Mouse (Mus musculus) testis, adult 2 months (tissue): ENCODE data around the gene Olfr11. TPM values are rescaled to one million over a fixed set of nuclear protein-coding genes. Genes with fewer than 3 reads are reported as not detected.

Experiments
- H3K27ac ChIP-seq: fragments of 200-500 bp; 2 replicates; pipeline ENCODE4 v1.5.1; 2012; ENCODE audit warnings: low read depth, low read length; ENCODE audit not compliant: control insufficient read depth, insufficient read depth
- H3K27me3 ChIP-seq: fragments of 200-500 bp; 2 replicates; pipeline ENCODE4 v1.6.1; 2012; ENCODE audit warnings: mild to moderate bottlenecking, low read length, moderate library complexity; ENCODE audit not compliant: control insufficient read depth, insufficient read depth
- H3K36me3 ChIP-seq: fragments of 200-500 bp; 2 replicates; pipeline ENCODE4 v1.6.1; 2012; ENCODE audit warnings: mild to moderate bottlenecking, low read length; ENCODE audit not compliant: control insufficient read depth, insufficient read depth
- H3K4me1 ChIP-seq: fragments of 200-500 bp; 2 replicates; pipeline ENCODE4 v1.6.1; 2012; ENCODE audit warnings: low read length; ENCODE audit not compliant: control insufficient read depth, insufficient read depth
- H3K4me3 ChIP-seq: fragments of 200-500 bp; 2 replicates; pipeline ENCODE4 v1.5.1; 2012; ENCODE audit warnings: low read depth, mild to moderate bottlenecking, low read length, moderate library complexity, mixed read lengths; ENCODE audit not compliant: control insufficient read depth
- CTCF ChIP-seq: fragments of 200-500 bp; IDR thresholded peaks from 2 replicates; pipeline ENCODE4 v1.5.1; 2012; ENCODE audit warnings: low read depth, mild to moderate bottlenecking, inconsistent platforms, low read length, moderate library complexity; ENCODE audit not compliant: control insufficient read depth, insufficient read depth, insufficient replicate concordance
- POLR2A ChIP-seq: fragments of 200-500 bp; IDR thresholded peaks from 2 replicates; pipeline ENCODE4 v1.6.1; 2012; ENCODE audit warnings: low read depth, mild to moderate bottlenecking, inconsistent platforms, low read length, moderate library complexity; ENCODE audit not compliant: control insufficient read depth
- polyA plus RNA-seq: library from polyadenylated mRNA; depleted of rRNA; stranded (reverse); fragments of >200 nt; gene quantifications from 2 replicates; pipeline ENCODE4 v1.2.3, GENCODE M21; 2012; rRNA removed

The Olfr11 gene
- 0.04 TPM in 1 of 2 replicates, not detected in the other for polyA plus RNA-seq

- Histone ChIP-seq H3K36me3 (no peaks in the 10 kb centered on the region), H3K4me3 (no peak within 1 kb of the TSS), H3K27me3 (no peaks in the 10 kb centered on the region), H3K4me1 (no peaks in the 10 kb centered on the region), H3K27ac (no peak within 1 kb of the TSS)
- TF ChIP-seq POLR2A: no peak
- no peak for TF ChIP-seq CTCF
Observed at GRCm38 (mm10) chr13:21642418-21642817, at the start of gene Olfr11. Olfr11 (minus strand) TSS chr13:21642518.

- no peaks in the 10 kb centered on the region for H3K36me3 ChIP-seq
- H3K27ac ChIP-seq: no peak within 1 kb of the TSS
- H3K4me1 ChIP-seq: no peaks in the 10 kb centered on the region
- TF ChIP-seq CTCF (no peak), POLR2A (no peak)
- H3K27me3 ChIP-seq: no peaks in the 10 kb centered on the region
- no peak within 1 kb of the TSS for H3K4me3 ChIP-seq
Observed at GRCm38 (mm10) chr13:21677305-21677704, 35.0 kb upstream of the Olfr11 start, which contains the start of gene Olfr1360. Olfr1360 (minus strand) TSS chr13:21677405.

GRCm38 (mm10) chr13:21663286-21663685 is 21.0 kb upstream of the Olfr11 start, which contains the start of gene Olfr1361:
Olfr1361 (minus strand) TSS chr13:21663386.
- TF ChIP-seq POLR2A: no peak
- TF ChIP-seq CTCF: no peak
- Histone ChIP-seq H3K27ac (no peak within 1 kb of the TSS), H3K4me3 (no peak within 1 kb of the TSS), H3K4me1 (no peaks in the 10 kb centered on the region), H3K36me3 (no peaks in the 10 kb centered on the region), H3K27me3 (no peaks in the 10 kb centered on the region)

- TF ChIP-seq CTCF: no peak
- Histone ChIP-seq H3K4me1 (no peaks in the 10 kb centered on the region), H3K27me3 (no peaks in the 10 kb centered on the region), H3K36me3 (no peaks in the 10 kb centered on the region), H3K4me3 (no peak within 1 kb of the TSS), H3K27ac (no peak within 1 kb of the TSS)
Observed at GRCm38 (mm10) chr13:21613922-21614321, 28.4 kb downstream of the Olfr11 start, which contains the start of gene Olfr1362. Olfr1362 (minus strand) TSS chr13:21614022.

GRCm38 (mm10) chr13:21591618-21592017 is 50.7 kb downstream of the Olfr11 start:
- no peak for TF ChIP-seq CTCF
- no peak for TF ChIP-seq POLR2A
- H3K4me3 ChIP-seq: no peak overlapping the region
- no peaks in the 10 kb centered on the region for H3K36me3 ChIP-seq
- no peaks in the 10 kb centered on the region for H3K4me1 ChIP-seq
- H3K27ac ChIP-seq: no peak overlapping the region
- H3K27me3 ChIP-seq: no peaks in the 10 kb centered on the region

Other genes with a start within 250 kb of the Olfr11 start
- gene Zkscan3, start 239.8 kb downstream of the Olfr11 start, polyA plus RNA-seq: 9.3 and 10.2 TPM in 2 replicates
- gene Pgbd1, start 201.5 kb downstream of the Olfr11 start, polyA plus RNA-seq: 5.2 and 5.5 TPM in 2 replicates
- gene Zscan26, start 188.8 kb downstream of the Olfr11 start, polyA plus RNA-seq: 4.9 and 5.2 TPM in 2 replicates
- gene Nkapl, start 174.0 kb downstream of the Olfr11 start, polyA plus RNA-seq: 32.4 and 38.1 TPM in 2 replicates
- gene Zkscan4, start 163.6 kb downstream of the Olfr11 start, polyA plus RNA-seq: 0.18 and 0.23 TPM in 2 replicates
- not detected in 2 replicates for gene Gm10065, start 163.1 kb downstream of the Olfr11 start, polyA plus RNA-seq
- 2.8 and 3.2 TPM in 2 replicates for gene AK157302, start 147.3 kb downstream of the Olfr11 start, polyA plus RNA-seq
- 6.4 and 6.6 TPM in 2 replicates for gene Gm11273, start 141.1 kb downstream of the Olfr11 start, polyA plus RNA-seq
- gene Zkscan8, start 111.4 kb downstream of the Olfr11 start, polyA plus RNA-seq: 1.3 and 1.7 TPM in 2 replicates
- gene Olfr1366, start 99.7 kb downstream of the Olfr11 start, polyA plus RNA-seq: not detected in 2 replicates
- not detected in 2 replicates for gene Olfr1535, start 82.6 kb downstream of the Olfr11 start, polyA plus RNA-seq
- gene Olfr1364, start 60.8 kb downstream of the Olfr11 start, polyA plus RNA-seq: not detected in 2 replicates
- not detected in 2 replicates for gene Olfr1362, start 28.5 kb downstream of the Olfr11 start, polyA plus RNA-seq
- 0.19 TPM in 1 of 2 replicates, not detected in the other for gene Olfr1361, start 20.9 kb upstream of the Olfr11 start, polyA plus RNA-seq
- gene Olfr1360, start 34.9 kb upstream of the Olfr11 start, polyA plus RNA-seq: 0.07 TPM in 1 of 2 replicates, not detected in the other
- gene Olfr1359, start 55.6 kb upstream of the Olfr11 start, polyA plus RNA-seq: 0.35 and 0.38 TPM in 2 replicates
- gene Hist1h2bl, start 73.6 kb upstream of the Olfr11 start, polyA plus RNA-seq: 3.2 and 3.6 TPM in 2 replicates
- 2.0 and 6.1 TPM in 2 replicates for gene Hist1h2ai, start 73.9 kb upstream of the Olfr11 start, polyA plus RNA-seq
- 14.7 and 20.5 TPM in 2 replicates for gene Hist1h3h, start 75.1 kb upstream of the Olfr11 start, polyA plus RNA-seq
- 6.1 and 6.2 TPM in 2 replicates for gene Hist1h2bm, start 79.5 kb upstream of the Olfr11 start, polyA plus RNA-seq
- 6.1 and 7.6 TPM in 2 replicates for gene Hist1h4j, start 92.5 kb upstream of the Olfr11 start, polyA plus RNA-seq
- gene Hist1h4k, start 108.0 kb upstream of the Olfr11 start, polyA plus RNA-seq: 37.3 and 40.8 TPM in 2 replicates
- 2.4 and 3.9 TPM in 2 replicates for gene Hist1h2ak, start 111.3 kb upstream of the Olfr11 start, polyA plus RNA-seq
- 2.3 and 3.0 TPM in 2 replicates for gene Hist1h2bn, start 111.6 kb upstream of the Olfr11 start, polyA plus RNA-seq
- 0.36 TPM in 1 of 2 replicates, not detected in the other for gene Hist1h1b, start 138.1 kb upstream of the Olfr11 start, polyA plus RNA-seq
- gene Hist1h3i, start 140.9 kb upstream of the Olfr11 start, polyA plus RNA-seq: 5.8 and 7.4 TPM in 2 replicates
- gene Hist1h2an, start 144.7 kb upstream of the Olfr11 start, polyA plus RNA-seq: 1.8 and 2.1 TPM in 2 replicates
- 155 and 156 TPM in 2 replicates for gene Hist1h2bp, start 144.9 kb upstream of the Olfr11 start, polyA plus RNA-seq
- 28.8 and 32.6 TPM in 2 replicates for gene Hist1h2bq, start 167.7 kb upstream of the Olfr11 start, polyA plus RNA-seq
- gene Hist1h2ao, start 167.9 kb upstream of the Olfr11 start, polyA plus RNA-seq: not detected in 2 replicates
- not detected in 2 replicates for gene Hist1h4m, start 169.2 kb upstream of the Olfr11 start, polyA plus RNA-seq
- gene Hist1h4n, start 189.7 kb upstream of the Olfr11 start, polyA plus RNA-seq: 32.2 and 38.8 TPM in 2 replicates
- gene Hist1h2ap, start 191.0 kb upstream of the Olfr11 start, polyA plus RNA-seq: 7.4 and 12.0 TPM in 2 replicates
- 26.8 and 30.6 TPM in 2 replicates for gene Hist1h2br, start 191.2 kb upstream of the Olfr11 start, polyA plus RNA-seq